10 mouse cellular contexts compared by ENCODE assay signal in the genomic region with DNA sequence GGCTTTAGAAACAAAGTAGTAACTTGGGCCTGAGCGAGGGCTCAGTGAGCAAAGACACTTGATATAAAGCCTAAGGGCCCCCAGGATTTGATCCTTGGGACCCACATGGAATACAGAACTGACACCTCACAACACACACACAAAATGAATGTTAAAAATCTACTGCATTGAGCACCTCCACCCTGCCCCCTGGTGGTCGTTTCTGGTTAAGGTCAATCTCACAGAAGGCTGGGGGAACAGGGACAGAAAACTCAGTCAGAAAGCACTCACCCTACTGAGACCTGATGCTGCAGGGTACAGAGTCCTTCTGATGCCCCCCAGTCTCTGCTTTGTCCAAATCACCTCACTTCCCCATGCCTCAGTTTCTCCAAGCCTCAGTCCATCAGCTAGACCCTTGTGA. TPM values are rescaled to one million over a fixed set of nuclear protein-coding genes. Genes with fewer than 3 reads are reported as not detected.
A peak's percentile ranks its signal among the peaks of the same experiment; 100 is the strongest.
DNase-seq lines count a peak whose midpoint lies in the region; ATAC-seq and TF ChIP-seq lines count a peak whose summit lies in the region.
"Had no signal": no experiment of that assay in that cellular context is flagged by ENCODE, and none has a peak within 500 bp of the region (broad histone marks: within the 10 kb centered on the region; RNA-seq: fewer than 3 reads in every experiment).

No protein-coding gene starts in this region.

- peaks cover 4% of the 10 kb centered on the region for H3K4me1 ChIP-seq in liver, adult 2 months (ENCODE audit: control insufficient read depth, insufficient read depth, low read length)
- peaks cover 31% of the 10 kb centered on the region for H3K4me1 ChIP-seq in liver, embryonic 12.5 days
- H3K4me1 ChIP-seq in limb, embryonic 10.5 days: peaks cover 42% of the 10 kb centered on the region

- peak; percentile 73 for DNase-seq in gastrocnemius, postnatal 10 days
- DNase-seq in gastrocnemius, adult 8-10 months (ENCODE audit: low spot score in 2 of 2): no peak
- no peak for DNase-seq in liver, adult 2 months (ENCODE audit: extremely low read depth, low read depth, low spot score)
- peak; percentile 59 for DNase-seq in ZHBTc4 (ENCODE audit: low read depth, low spot score)
- peak; percentile 75 for DNase-seq in limb, embryonic 10.5 days (ENCODE audit: low spot score)
- no peak for DNase-seq in Muller cell, postnatal 12 days (ENCODE audit: inconsistent ontology term)

- no peaks in the 10 kb centered on the region for H3K9me3 ChIP-seq in liver, embryonic 12.5 days (replicated peaks)
- H3K9me3 ChIP-seq in limb, embryonic 10.5 days (replicated peaks): no peaks in the 10 kb centered on the region

- ATAC-seq in liver, embryonic 12.5 days: no peak
- no peak for ATAC-seq in inflammation-experienced regulatory T-cells, adult 6 months

- no peak overlapping the region for H3K27ac ChIP-seq in liver, adult 2 months (replicated peaks; ENCODE audit: insufficient read depth, low read depth, low read length)
- H3K27ac ChIP-seq in liver, embryonic 12.5 days: no peak overlapping the region
- H3K27ac ChIP-seq in limb, embryonic 10.5 days: no peak overlapping the region

- no peak overlapping the region for H3K9ac ChIP-seq in liver, adult 2 months (ENCODE audit: low read depth, low read length)
- no peak overlapping the region for H3K9ac ChIP-seq in liver, embryonic 12.5 days

- no peak for TF ChIP-seq POLR2A in liver, adult 2 months (IDR thresholded peaks at IDR 0.05; ENCODE audit: extremely low read depth, insufficient read depth, low read length)

- 54% methylated on average over 2 of the region's 2 CpGs for WGBS in liver, adult 2 months
- 26% methylated on average over 2 of the region's 2 CpGs for WGBS in liver, embryonic 12.5 days (ENCODE audit: insufficient replicate concordance)
- WGBS in limb, embryonic 10.5 days: 47% methylated on average over 2 of the region's 2 CpGs

- TF ChIP-seq CTCF in liver, adult 2 months (IDR thresholded peaks at IDR 0.05; ENCODE audit: low read depth, low read length): peak; percentile 54; the same call in 1 of the 2 replicates

- no peak overlapping the region for H3K4me2 ChIP-seq in liver, embryonic 12.5 days

- H3K4me3 ChIP-seq in liver, adult 2 months (ENCODE audit: insufficient read depth, low read depth, low read length): no peak overlapping the region
- no peak overlapping the region for H3K4me3 ChIP-seq in liver, embryonic 12.5 days
- no peak overlapping the region for H3K4me3 ChIP-seq in limb, embryonic 10.5 days

- H3K36me3 ChIP-seq in liver, adult 2 months (ENCODE audit: control insufficient read depth, insufficient read depth, low read length): no peaks in the 10 kb centered on the region
- no peaks in the 10 kb centered on the region for H3K36me3 ChIP-seq in liver, embryonic 12.5 days
- H3K36me3 ChIP-seq in limb, embryonic 10.5 days: no peaks in the 10 kb centered on the region

- H3K79me2 ChIP-seq in liver, adult 2 months (ENCODE audit: control insufficient read depth, insufficient read depth, low read length): peaks cover 27% of the 10 kb centered on the region

- no peaks in the 10 kb centered on the region for H3K27me3 ChIP-seq in liver, adult 2 months (ENCODE audit: control insufficient read depth, insufficient read depth, low read length)
- 0 out of 2 replicates have a peak, but pooled peaks cover 4% of the 10 kb centered on the region for H3K27me3 ChIP-seq in liver, embryonic 12.5 days (replicated peaks)
- peaks cover 6% of the 10 kb centered on the region; the same call in 1 of the 2 replicates for H3K27me3 ChIP-seq in limb, embryonic 10.5 days (ENCODE audit: low read depth, poor library complexity, severe bottlenecking)

RNA-seq across cellular contexts. Expression of gene 2900026A02Rik, which starts 53.3 kb away (rescaled TPM):
- 10 to 100 TPM; 36.2 to 42.0 TPM for total RNA-seq in gastrocnemius, postnatal 10 days (2021)
- 10 to 100 TPM; 21.3 to 26.3 (median 23.9) TPM for total RNA-seq in gastrocnemius, adult 8-10 months (2022)
- 8.0 and 15.4 TPM in 2 replicates for total RNA-seq in liver, adult 2 months (2014; rRNA removed)
- 29.2 and 35.8 TPM in 2 replicates for polyA plus RNA-seq in liver, adult 2 months (2012; rRNA removed)
- polyA plus RNA-seq in liver, embryonic 12.5 days (2016; fragmentation: Nextera tagmentation; extraction: Ambion mirVana): 1.9 and 2.0 TPM in 2 replicates
- 2.5 and 2.9 TPM in 2 replicates for polyA plus RNA-seq in limb, embryonic 10.5 days (2016; fragmentation: Nextera tagmentation; extraction: Ambion mirVana)
- polyA plus RNA-seq in inflammation-experienced regulatory T-cells, adult 6 months (2017; shearing (Covaris generic)): 1 to 10 TPM; 1.4 to 3.2 (median 1.4) TPM

RNA-seq across cellular contexts. Expression of gene Tmem211, which starts 59.0 kb away (rescaled TPM):
- total RNA-seq in gastrocnemius, postnatal 10 days (2021): not detected
- total RNA-seq in gastrocnemius, adult 8-10 months (2022): not detected
- total RNA-seq in liver, adult 2 months (2014; rRNA removed): not detected in 2 replicates
- not detected in 2 replicates for polyA plus RNA-seq in liver, adult 2 months (2012; rRNA removed)
- polyA plus RNA-seq in liver, embryonic 12.5 days (2016; fragmentation: Nextera tagmentation; extraction: Ambion mirVana): not detected in 2 replicates
- polyA plus RNA-seq in limb, embryonic 10.5 days (2016; fragmentation: Nextera tagmentation; extraction: Ambion mirVana): not detected in 2 replicates
- not detected for polyA plus RNA-seq in inflammation-experienced regulatory T-cells, adult 6 months (2017; shearing (Covaris generic))
- total RNA-seq: gastrocnemius, postnatal 4 days had no signal
- polyA plus RNA-seq: liver, embryonic 16.5 days had no signal

Comparison
In these comparisons a context has a peak if more than half of its experiments do, and no peak if none do; other contexts are left out.
1. DNase-seq: peak in gastrocnemius, postnatal 10 days (single experiment), ZHBTc4 (single experiment) and limb, embryonic 10.5 days (single experiment); none in gastrocnemius, adult 8-10 months (0 of 2), liver, adult 2 months (single experiment) and Muller cell, postnatal 12 days (single experiment).